8 mouse cellular contexts compared by ENCODE assay signal in genomic region chr1:52630937-52631299, GRCm38 (mm10). TPM values are rescaled to one million over a fixed set of nuclear protein-coding genes. Genes with fewer than 3 reads are reported as not detected.
DNase-seq lines count a peak whose midpoint lies in the region; ATAC-seq and TF ChIP-seq lines count a peak whose summit lies in the region.

No protein-coding gene starts in this region.

- TF ChIP-seq POLR2A in small intestine, adult 2 months (IDR thresholded peaks at IDR 0.05; ENCODE audit: low read depth, low read length), result no peak

- peak overlapping the region; percentile 82 for H3K4me3 ChIP-seq in left cerebral cortex, adult 2 months
- peak overlapping the region; percentile 92 for H3K4me3 ChIP-seq in forebrain, embryonic 15.5 days
- peak overlapping the region; percentile 94 to 96 for H3K4me3 ChIP-seq in liver, embryonic 14.5 days (ENCODE audit: insufficient read depth in 1 of 2, low read depth in 2 of 2, low read length in 2 of 2)
- H3K4me3 ChIP-seq in small intestine, adult 2 months (ENCODE audit: low read depth, low read length), result peak overlapping the region; percentile 98

- no peak for TF ChIP-seq EP300 in liver, embryonic 14.5 days (IDR thresholded peaks at IDR 0.05; ENCODE audit: low read depth)

- peak overlapping the region; percentile 51 for H3K4me2 ChIP-seq in forebrain, embryonic 15.5 days (replicated peaks)
- H3K4me2 ChIP-seq in liver, embryonic 14.5 days (ENCODE audit: low read depth), result peak overlapping the region; percentile 71

- ATAC-seq in forebrain, embryonic 15.5 days (replicated peaks), result peak; percentile 76
- peak; percentile 81 for ATAC-seq in liver, embryonic 14.5 days (ENCODE audit: insufficient read depth)

- H3K4me1 ChIP-seq in forebrain, embryonic 15.5 days, result peaks cover 18% of the 10 kb centered on the region
- peaks cover 2 to 5% of the 10 kb centered on the region in 2 experiments; a peak in 2 of 4 replicates for H3K4me1 ChIP-seq in liver, embryonic 14.5 days (replicated peaks; ENCODE audit: control insufficient read depth in 2 of 2, insufficient read depth in 2 of 2, low read length in 1 of 2)
- H3K4me1 ChIP-seq in small intestine, adult 2 months (ENCODE audit: control insufficient read depth, insufficient read depth, insufficient read length, low read length), result no peaks in the 10 kb centered on the region

- TF ChIP-seq CTCF in left cerebral cortex, adult 2 months (IDR thresholded peaks at IDR 0.05), result no peak
- TF ChIP-seq CTCF in liver, embryonic 14.5 days (IDR thresholded peaks at IDR 0.05; ENCODE audit: low read depth), result no peak
- no peak for TF ChIP-seq CTCF in small intestine, adult 2 months (IDR thresholded peaks at IDR 0.05; ENCODE audit: extremely low read depth, insufficient read length, insufficient replicate concordance, low read depth, low read length)

- intact Hi-C loops in left cerebral cortex, adult 2 months (cut with DNase I), result loop anchor here (1.0 to 5.0 kb wide), 4 partner anchors 30 to 484 kb away; partner anchors contain the start of gene Nab1
- intact Hi-C loops in left cerebral cortex, postnatal 14 days (cut with DNase I), result loop anchor here (5.0 kb wide), 2 partner anchors 129 to 329 kb away; partner anchors contain the start of gene Nab1

- H3K27me3 ChIP-seq in forebrain, embryonic 15.5 days, result no peaks in the 10 kb centered on the region
- no peaks in the 10 kb centered on the region for H3K27me3 ChIP-seq in liver, embryonic 14.5 days (ENCODE audit: control insufficient read depth, insufficient read depth, low read length)
- no peaks in the 10 kb centered on the region for H3K27me3 ChIP-seq in small intestine, adult 2 months (ENCODE audit: control insufficient read depth, insufficient read depth, low read length)

- H3K36me3 ChIP-seq in forebrain, embryonic 15.5 days, result no peaks in the 10 kb centered on the region
- H3K36me3 ChIP-seq in liver, embryonic 14.5 days (replicated peaks; ENCODE audit: control insufficient read depth, insufficient read depth, low read depth), result no peaks in the 10 kb centered on the region
- no peaks in the 10 kb centered on the region for H3K36me3 ChIP-seq in small intestine, adult 2 months (ENCODE audit: control insufficient read depth, insufficient read depth, low read length)

- WGBS in forebrain, embryonic 15.5 days, result under 1% methylated on average over 6 of the region's 6 CpGs
- under 1% methylated on average over 6 of the region's 6 CpGs for WGBS in liver, embryonic 14.5 days (ENCODE audit: insufficient replicate concordance)
- WGBS in small intestine, adult 2 months, result under 1% methylated on average over 6 of the region's 6 CpGs

- H3K27ac ChIP-seq in left cerebral cortex, adult 2 months, result peak overlapping the region; percentile 91
- H3K27ac ChIP-seq in forebrain, embryonic 15.5 days (replicated peaks), result peak overlapping the region; percentile 82
- no peak overlapping the region for H3K27ac ChIP-seq in liver, embryonic 14.5 days
- H3K27ac ChIP-seq in small intestine, adult 2 months (ENCODE audit: insufficient read depth, low read depth, low read length), result peak overlapping the region; percentile 80

- H3K9me3 ChIP-seq in forebrain, embryonic 15.5 days, result no peaks in the 10 kb centered on the region
- no peaks in the 10 kb centered on the region for H3K9me3 ChIP-seq in liver, embryonic 14.5 days (ENCODE audit: control insufficient read depth, low read length)

- H3K9ac ChIP-seq in forebrain, embryonic 15.5 days (replicated peaks), result peak overlapping the region; percentile 93
- peak overlapping the region; percentile 83 for H3K9ac ChIP-seq in liver, embryonic 14.5 days (replicated peaks)

- no peak for DNase-seq in left cerebral cortex, adult 2 months (ENCODE audit: extremely low spot score in 1 of 2, low spot score in 2 of 2)
- no peak for DNase-seq in left cerebral cortex, adult 9 months (ENCODE audit: low spot score in 2 of 2)
- DNase-seq in T-cell, adult 2 months (ENCODE audit: low spot score), result peak; percentile 79
- DNase-seq in liver, embryonic 14.5 days (ENCODE audit: low read depth in 3 of 3, low spot score in 3 of 3), result peak; percentile 20 to 46 (median 24)
- DNase-seq in left cerebral cortex, postnatal 14 days (ENCODE audit: low spot score in 2 of 2), result no peak
- no peak for DNase-seq in kidney, postnatal 4 days

RNA-seq across cellular contexts. Expression of gene Nemp2, which starts 0.4 kb away (rescaled TPM):
- 1 to 10 TPM; 3.2 to 6.0 TPM for total RNA-seq in left cerebral cortex, adult 2 months (2021)
- polyA plus RNA-seq in forebrain, embryonic 15.5 days (2015; fragmentation: Nextera tagmentation; extraction: Ambion mirVana), result 8.5 and 8.9 TPM in 2 replicates
- polyA plus RNA-seq in liver, embryonic 14.5 days (2012; rRNA removed), result 2.2 and 2.6 TPM in 2 replicates
- 1.6 and 1.7 TPM in 2 replicates for polyA plus RNA-seq in liver, embryonic 14.5 days (2014; fragmentation: Nextera tagmentation; extraction: Ambion mirVana)
- polyA plus RNA-seq in small intestine, adult 2 months (2012; rRNA removed), result 1.1 and 2.3 TPM in 2 replicates
- total RNA-seq in left cerebral cortex, postnatal 14 days (2021), result 1 to 10 TPM; 3.9 to 5.5 TPM

Comparison
In these comparisons a context has a peak if more than half of its experiments do, and no peak if none do; other contexts are left out.
1. DNase-seq: peak in T-cell, adult 2 months (single experiment) and liver, embryonic 14.5 days (3 of 3); none in left cerebral cortex, adult 2 months (0 of 2), left cerebral cortex, adult 9 months (0 of 2), left cerebral cortex, postnatal 14 days (0 of 2) and kidney, postnatal 4 days (0 of 2).
2. Peak in every context shown above with its lines, with median percentiles within 50 percentile points of each other: H3K4me3 ChIP-seq.